Mouse (Mus musculus) intestine, embryonic 14.5 days (tissue): ENCODE measurements around the gene Emc4. TPM values are rescaled to one million over a fixed set of nuclear protein-coding genes. Genes with fewer than 3 reads are reported as not detected.

Experiments used
- ATAC-seq: fragments of 200-750 bp; cut with Nextera tagmentation; replicated peaks from 2 replicates; pipeline ENCODE4 v1.8.0; 2017; ENCODE audit warnings: low read depth, moderate number of reproducible peaks, moderate TSS enrichment, moderate library complexity; ENCODE audit not compliant: low FRiP score, low TSS enrichment
- DNase-seq: peaks from one replicate; pipeline ENCODE4 v3.0.0-alpha.2; 2018; ENCODE audit warnings: low spot score
- H3K27ac ChIP-seq: fragments of 300-500 bp; sonication (generic); 2 replicates; pipeline ENCODE4 v1.5.1; 2014; ENCODE audit warnings: low read depth, mild to moderate bottlenecking, control low read depth
- H3K27me3 ChIP-seq: fragments of 300-500 bp; sonication (generic); replicated peaks from 2 replicates; pipeline ENCODE4 v1.6.1; 2014; ENCODE audit warnings: low read length, control low read depth; ENCODE audit not compliant: control insufficient read depth, insufficient read depth
- H3K36me3 ChIP-seq: fragments of 300-500 bp; sonication (generic); 2 replicates; pipeline ENCODE4 v1.6.1; 2014; ENCODE audit warnings: low read length, control low read depth; ENCODE audit not compliant: control insufficient read depth, insufficient read depth
- H3K4me1 ChIP-seq: fragments of 300-500 bp; sonication (generic); replicated peaks from 2 replicates; pipeline ENCODE4 v1.6.1; 2014; ENCODE audit warnings: low read length, control low read depth, mixed read lengths; ENCODE audit not compliant: control insufficient read depth, insufficient read depth
- H3K4me2 ChIP-seq: fragments of 300-500 bp; sonication (generic); 2 replicates; pipeline ENCODE4 v1.6.1; 2014; ENCODE audit warnings: low read length
- H3K4me3 ChIP-seq: fragments of 300-500 bp; sonication (generic); 2 replicates; pipeline ENCODE4 v1.5.1; 2014; ENCODE audit warnings: low read depth, low read length, control low read depth, mixed read lengths
- H3K9ac ChIP-seq: fragments of 300-500 bp; sonication (generic); 2 replicates; pipeline ENCODE4 v1.6.1; 2014; ENCODE audit warnings: mild to moderate bottlenecking, low read length
- H3K9me3 ChIP-seq: fragments of 300-500 bp; sonication (generic); 2 replicates; pipeline ENCODE4 v1.6.1; 2016; ENCODE audit warnings: low read length, control low read depth; ENCODE audit not compliant: control insufficient read depth
- WGBS: fragments of 180-500 bp; shearing (Covaris S2); extraction: QIAGEN DNeasy Blood & Tissue Kit; methylation state at CpG from one replicate; pipeline ENCODE4 v1.1.7; 2014; 5-methylcytosine and 5-hydroxymethylcytosine counted together
- polyA plus RNA-seq: library from polyadenylated mRNA; unstranded; fragments of >200 nt; fragmentation: Nextera tagmentation; extraction: Ambion mirVana; gene quantifications from 2 replicates; pipeline ENCODE4 v1.2.1, GENCODE M21; 2014

Emc4 gene
- 96.7 and 105 TPM in 2 replicates for polyA plus RNA-seq

DNA sequence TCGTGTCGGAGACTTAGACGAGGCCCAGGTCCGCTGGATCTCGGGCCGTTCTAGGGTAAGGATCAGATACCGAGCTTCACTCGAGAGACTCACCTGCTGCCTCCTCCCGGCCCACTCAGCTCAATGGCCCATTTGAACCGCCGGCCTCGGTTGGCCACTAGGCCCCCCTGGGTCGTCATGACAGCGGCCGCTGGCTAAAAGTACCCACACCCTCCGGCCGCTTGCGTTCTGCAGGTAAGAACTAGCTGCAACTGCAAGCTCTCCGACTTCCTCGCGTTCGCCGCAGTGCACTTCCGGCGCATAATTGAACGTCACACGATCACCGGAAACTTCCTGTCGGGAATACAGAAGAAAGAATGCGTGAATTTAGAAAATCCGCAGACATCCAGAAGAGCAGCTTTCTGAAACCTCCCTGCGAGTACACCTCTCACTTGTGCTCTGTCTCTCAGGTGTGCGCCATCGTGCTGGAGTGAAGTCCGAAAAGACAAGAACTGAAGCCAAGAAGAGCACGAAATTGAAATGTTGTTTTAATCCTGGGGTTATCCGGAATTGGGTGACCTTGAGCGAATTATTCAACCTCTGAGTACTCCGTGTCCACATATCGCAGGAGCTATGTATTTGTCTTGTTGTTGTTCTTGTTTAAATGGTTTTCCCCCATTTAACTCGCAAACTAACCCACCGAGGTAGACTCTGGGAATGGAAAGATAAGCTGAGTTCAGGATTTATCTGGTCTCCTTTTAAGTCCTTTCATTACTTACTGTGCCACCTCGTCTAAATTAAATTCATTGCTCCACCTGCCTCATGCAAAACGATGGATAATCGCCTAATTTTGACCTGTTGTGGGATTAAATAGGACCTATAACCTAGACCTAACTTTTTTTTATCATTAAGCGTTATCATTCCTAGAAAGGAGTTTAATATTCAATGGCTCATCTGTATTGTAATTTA is at the start of gene Emc4:
TSS of gene Emc4 (minus strand) at position 302 of the 948 bp plus-strand sequence.
- 2% methylated on average over 46 of the region's 46 CpGs for WGBS
- ATAC-seq = peak; percentile 88

DNA sequence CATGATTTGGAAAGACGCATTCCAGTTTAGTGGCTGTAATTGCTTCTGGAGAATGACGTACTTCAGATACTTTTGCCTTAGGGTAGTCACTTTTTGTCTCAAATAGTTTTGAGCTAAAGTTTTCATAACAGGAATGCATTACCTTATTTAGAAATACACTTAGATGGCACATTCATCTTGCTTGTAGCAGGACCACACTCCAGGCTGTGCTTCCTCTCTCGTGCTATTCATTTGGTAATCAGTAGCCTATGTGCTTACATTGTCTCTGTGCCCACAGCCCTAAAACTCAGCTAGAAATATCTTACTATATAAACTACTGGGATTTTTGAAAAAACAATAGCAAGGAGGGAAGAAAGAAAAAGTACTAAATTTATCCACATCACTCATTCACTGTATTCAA is 39.2 kb upstream of the Emc4 start:
- no peak for DNase-seq
- H3K4me3 ChIP-seq = no peak overlapping the region
- 69% methylated on average over 3 of the region's 3 CpGs for WGBS
- H3K36me3 ChIP-seq = peaks cover 46% of the 10 kb centered on the region
- H3K4me2 ChIP-seq = no peak overlapping the region
- no peaks in the 10 kb centered on the region for H3K27me3 ChIP-seq
- no peaks in the 10 kb centered on the region for H3K4me1 ChIP-seq
- no peak overlapping the region for H3K9ac ChIP-seq
- no peaks in the 10 kb centered on the region for H3K9me3 ChIP-seq
- H3K27ac ChIP-seq = no peak overlapping the region
- no peak for ATAC-seq

More for the DNA sequence above, at the start of gene Emc4:
- H3K9me3 ChIP-seq = no peaks in the 10 kb centered on the region
- peaks cover 9% of the 10 kb centered on the region for H3K4me1 ChIP-seq
- peak; percentile 98 for DNase-seq
- H3K36me3 ChIP-seq = peaks cover 16% of the 10 kb centered on the region
- H3K4me3 ChIP-seq = peak within 1 kb of the TSS; percentile 94
- no peaks in the 10 kb centered on the region for H3K27me3 ChIP-seq
- peak within 1 kb of the TSS; percentile 94 for H3K4me2 ChIP-seq
- peak within 1 kb of the TSS; percentile 69 for H3K27ac ChIP-seq
- peak within 1 kb of the TSS; percentile 71 for H3K9ac ChIP-seq

DNA sequence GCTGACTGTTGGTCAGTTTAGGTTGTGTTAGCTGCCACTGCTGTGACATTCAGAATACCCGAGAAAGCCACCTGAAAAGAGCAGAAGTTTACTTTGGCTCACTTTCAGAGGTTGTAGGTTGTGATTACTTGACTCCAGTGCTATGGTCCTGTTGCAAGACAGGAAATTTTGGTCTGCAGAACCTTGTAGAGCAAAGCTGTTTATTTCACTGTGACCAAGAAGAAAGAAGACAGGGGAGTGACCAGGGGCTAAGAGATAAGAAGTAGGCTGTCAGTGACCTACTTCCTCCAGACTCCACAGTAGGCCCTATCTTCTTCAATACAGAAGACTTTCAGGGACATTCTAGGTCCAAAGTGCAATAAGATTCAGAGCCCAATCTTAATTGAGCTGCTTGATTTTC is 28.8 kb upstream of the Emc4 start:
- no peak overlapping the region for H3K9ac ChIP-seq
- H3K4me3 ChIP-seq = no peak overlapping the region
- WGBS = 59% methylated on average over 1 of the region's 1 CpGs
- ATAC-seq (no peak), DNase-seq (no peak)
- H3K27me3 ChIP-seq = no peaks in the 10 kb centered on the region
- H3K4me1 ChIP-seq = no peaks in the 10 kb centered on the region
- no peak overlapping the region for H3K4me2 ChIP-seq
- no peak overlapping the region for H3K27ac ChIP-seq
- no peaks in the 10 kb centered on the region for H3K9me3 ChIP-seq
- H3K36me3 ChIP-seq = no peaks in the 10 kb centered on the region

DNA sequence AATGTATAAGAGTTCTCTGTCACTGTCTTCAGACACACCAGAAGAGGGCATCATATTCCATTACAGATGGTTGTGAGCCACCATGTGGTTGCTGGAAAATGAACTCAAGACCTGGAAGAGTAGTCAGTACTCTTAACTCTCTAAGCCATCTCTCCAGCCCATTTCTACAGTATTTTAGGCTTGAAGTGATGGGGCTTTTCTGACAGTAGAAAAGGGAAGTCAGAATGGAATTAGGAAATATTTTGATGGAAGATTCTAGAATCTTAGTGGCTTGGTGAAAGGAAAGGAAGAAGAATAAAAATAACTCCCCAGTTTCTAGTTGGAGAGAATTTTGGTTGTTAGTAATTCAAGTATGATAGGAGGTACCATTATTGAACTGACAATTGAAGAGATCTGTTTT is 26.1 kb upstream of the Emc4 start:
- H3K9ac ChIP-seq = no peak overlapping the region
- no peak overlapping the region for H3K4me3 ChIP-seq
- H3K9me3 ChIP-seq = no peaks in the 10 kb centered on the region
- ATAC-seq = no peak
- no peaks in the 10 kb centered on the region for H3K27me3 ChIP-seq
- H3K27ac ChIP-seq = no peak overlapping the region
- no peak overlapping the region for H3K4me2 ChIP-seq
- no peak for DNase-seq
- no peaks in the 10 kb centered on the region for H3K4me1 ChIP-seq
- H3K36me3 ChIP-seq = no peaks in the 10 kb centered on the region

DNA sequence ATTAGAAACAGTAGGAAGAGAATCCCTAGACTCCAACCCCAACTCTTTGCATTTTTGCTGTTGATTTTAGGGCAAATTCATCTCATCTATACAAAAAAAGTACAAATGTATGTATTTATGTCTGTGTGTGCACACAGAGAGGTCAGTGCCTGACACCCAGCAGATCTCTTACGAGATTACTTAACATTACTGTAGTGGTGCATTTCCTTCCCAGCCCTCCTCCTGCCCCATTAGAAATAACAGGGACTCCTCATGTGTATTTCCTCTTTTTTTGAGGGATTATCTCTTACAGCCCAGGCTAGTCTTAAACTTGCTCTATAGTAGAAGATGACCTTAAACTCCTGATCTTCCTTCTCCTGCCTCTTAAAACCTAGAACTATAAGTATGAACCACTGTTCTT is 24.9 kb upstream of the Emc4 start:
- Histone ChIP-seq H3K4me1 (no peaks in the 10 kb centered on the region), H3K4me3 (no peak overlapping the region), H3K9ac (no peak overlapping the region), H3K4me2 (no peak overlapping the region), H3K9me3 (no peaks in the 10 kb centered on the region), H3K36me3 (no peaks in the 10 kb centered on the region), H3K27ac (no peak overlapping the region), H3K27me3 (no peaks in the 10 kb centered on the region)
- DNase-seq (no peak), ATAC-seq (no peak)
- WGBS = 94% methylated on average over 1 of the region's 1 CpGs

DNA sequence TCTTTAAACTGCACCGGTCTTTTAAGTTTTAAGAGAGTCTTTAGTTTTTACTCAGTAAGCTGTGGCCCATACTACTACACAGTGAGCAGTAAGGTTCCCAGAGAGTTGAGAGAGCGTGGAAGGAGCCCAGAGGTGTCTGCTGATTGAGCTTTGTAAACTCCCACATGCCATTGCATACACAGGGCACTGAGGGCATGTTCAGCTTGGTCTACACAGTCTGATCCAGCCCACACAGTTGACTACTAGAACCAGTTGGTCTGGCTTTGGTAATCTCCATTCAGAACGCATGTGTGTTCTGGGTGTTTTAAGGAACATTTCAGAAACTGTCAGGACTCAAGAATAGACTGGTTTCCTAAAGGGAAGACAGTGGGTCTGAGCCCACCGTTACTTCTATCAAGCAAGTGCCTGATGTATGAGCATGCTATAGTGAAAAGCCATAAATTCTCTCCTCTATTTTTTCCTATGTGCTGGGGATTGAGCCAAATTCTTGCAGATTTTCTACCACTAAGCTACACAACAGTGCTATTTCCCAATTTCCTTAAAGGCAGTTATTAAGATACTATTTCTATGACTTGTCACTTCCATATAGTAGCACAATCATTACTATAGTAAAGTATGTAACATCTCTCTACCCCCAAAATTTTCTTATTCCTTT is 23.6 kb upstream of the Emc4 start:
- Histone ChIP-seq H3K27me3 (no peaks in the 10 kb centered on the region), H3K36me3 (no peaks in the 10 kb centered on the region), H3K9me3 (no peaks in the 10 kb centered on the region), H3K4me3 (no peak overlapping the region), H3K4me1 (no peaks in the 10 kb centered on the region), H3K4me2 (no peak overlapping the region), H3K9ac (no peak overlapping the region), H3K27ac (no peak overlapping the region)
- ATAC-seq (no peak), DNase-seq (no peak)
- 88% methylated on average over 4 of the region's 4 CpGs for WGBS

DNA sequence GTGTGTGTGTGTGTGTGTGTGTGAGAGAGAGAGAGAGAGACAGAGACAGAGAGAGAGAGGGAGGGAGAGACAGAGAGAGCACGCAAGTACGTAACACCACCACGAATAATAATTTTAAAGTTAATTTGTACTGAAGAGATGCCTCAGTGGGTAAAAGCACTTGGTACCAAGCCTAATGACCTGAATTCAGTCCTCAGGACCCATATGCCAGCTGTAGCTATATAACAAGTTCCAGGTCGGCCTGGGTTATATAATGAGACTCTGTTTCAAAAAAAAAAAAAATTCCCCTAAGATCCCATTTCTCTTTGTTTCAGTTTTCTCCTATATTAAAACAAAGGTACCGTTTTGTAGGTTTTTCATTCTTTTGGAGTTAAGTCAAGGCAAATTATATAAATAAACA is 23.0 kb upstream of the Emc4 start:
- no peak for ATAC-seq
- 90% methylated on average over 5 of the region's 5 CpGs for WGBS

DNA sequence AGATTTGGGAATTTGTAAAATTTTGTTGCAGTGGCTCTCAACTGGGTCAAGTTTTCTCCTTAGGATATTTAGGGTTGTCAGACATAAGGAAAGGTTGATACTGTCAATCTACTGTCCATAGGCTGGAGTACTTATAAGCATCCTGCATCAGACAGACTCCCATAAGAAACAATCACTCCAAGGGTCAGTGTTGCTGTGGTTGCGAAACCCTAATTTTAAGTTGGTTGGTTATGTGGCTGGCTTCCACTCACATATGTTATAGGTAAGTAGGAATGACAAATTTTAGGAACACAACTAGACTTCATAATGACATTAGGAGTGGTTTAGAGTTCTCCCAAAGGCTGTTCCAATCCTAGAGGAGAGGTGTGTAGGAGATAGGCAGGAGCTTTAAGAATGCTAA is 13.4 kb upstream of the Emc4 start:
- Histone ChIP-seq H3K4me3 (no peak overlapping the region), H3K36me3 (no peaks in the 10 kb centered on the region), H3K9ac (no peak overlapping the region), H3K4me1 (0 out of 2 replicates have a peak, but pooled peaks cover 7% of the 10 kb centered on the region), H3K9me3 (no peaks in the 10 kb centered on the region), H3K27me3 (no peaks in the 10 kb centered on the region), H3K4me2 (no peak overlapping the region), H3K27ac (no peak overlapping the region)
- DNase-seq = no peak
- no peak for ATAC-seq
- 95% methylated on average over 1 of the region's 1 CpGs for WGBS

More for the DNA sequence above, 23.0 kb upstream of the Emc4 start:
- no peaks in the 10 kb centered on the region for H3K4me1 ChIP-seq
- H3K9me3 ChIP-seq = no peaks in the 10 kb centered on the region
- H3K36me3 ChIP-seq = no peaks in the 10 kb centered on the region
- H3K9ac ChIP-seq = no peak overlapping the region
- no peaks in the 10 kb centered on the region for H3K27me3 ChIP-seq
- no peak overlapping the region for H3K4me2 ChIP-seq
- H3K4me3 ChIP-seq = no peak overlapping the region
- H3K27ac ChIP-seq = no peak overlapping the region
- no peak for DNase-seq
